Mouse (Mus musculus) midbrain, embryonic 14.5 days (tissue): Measurements from ENCODE around the gene D130043K22Rik. TPM values are rescaled to one million over a fixed set of nuclear protein-coding genes. Genes with fewer than 3 reads are reported as not detected.

Source experiments
- ATAC-seq: fragments of 200-750 bp; cut with Nextera tagmentation; 2 replicates; pipeline ENCODE4 v1.8.0; 2017; ENCODE audit warnings: moderate number of reproducible peaks, moderate library complexity; ENCODE audit not compliant: low FRiP score, low TSS enrichment
- DNase-seq: peaks from one replicate; pipeline ENCODE4 v3.0.0-alpha.2; 2015
- H3K27ac ChIP-seq: fragments of 300-500 bp; sonication (generic); replicated peaks from 2 replicates; pipeline ENCODE4 v1.5.1; 2014; ENCODE audit warnings: mild to moderate bottlenecking, low read depth, low read length, moderate library complexity
- H3K27me3 ChIP-seq: fragments of 300-500 bp; sonication (generic); 2 replicates; pipeline ENCODE4 v1.6.1; 2014; ENCODE audit warnings: low read length, control low read depth, mixed read lengths; ENCODE audit not compliant: control insufficient read depth, insufficient read depth
- H3K36me3 ChIP-seq: fragments of 300-500 bp; sonication (generic); 2 replicates; pipeline ENCODE4 v1.6.1; 2014; ENCODE audit warnings: low read length, control low read depth; ENCODE audit not compliant: control insufficient read depth, insufficient read depth
- H3K4me1 ChIP-seq: fragments of 300-500 bp; sonication (generic); 2 replicates; pipeline ENCODE4 v1.6.1; 2014; ENCODE audit warnings: mild to moderate bottlenecking, antibody characterized with exemption, low read length, control low read depth; ENCODE audit not compliant: control insufficient read depth, insufficient read depth
- H3K4me2 ChIP-seq: fragments of 300-500 bp; sonication (generic); 2 replicates; pipeline ENCODE4 v1.6.1; 2014; ENCODE audit warnings: mild to moderate bottlenecking, low read length, moderate library complexity
- H3K4me3 ChIP-seq: fragments of 300-500 bp; sonication (generic); replicated peaks from 2 replicates; pipeline ENCODE4 v1.5.1; 2014; ENCODE audit warnings: low read depth, low read length
- H3K9ac ChIP-seq: fragments of 300-500 bp; sonication (generic); replicated peaks from 2 replicates; pipeline ENCODE4 v1.6.1; 2014; ENCODE audit warnings: mild to moderate bottlenecking, low read length, moderate library complexity
- H3K9me3 ChIP-seq: fragments of 300-500 bp; sonication (generic); 2 replicates; pipeline ENCODE4 v1.6.1; 2016; ENCODE audit warnings: low read length, control low read depth, mixed read lengths; ENCODE audit not compliant: control insufficient read depth
- WGBS: fragments of 180-500 bp; shearing (Covaris S2); extraction: QIAGEN DNeasy Blood & Tissue Kit; methylation state at CpG from one replicate; pipeline ENCODE4 v1.1.7; 2014; 5-methylcytosine and 5-hydroxymethylcytosine counted together
- polyA plus RNA-seq: library from polyadenylated mRNA; unstranded; fragments of >200 nt; fragmentation: Nextera tagmentation; extraction: Ambion mirVana; gene quantifications from 2 replicates; pipeline ENCODE4 v1.2.1, GENCODE M21; 2014

Gene D130043K22Rik
- polyA plus RNA-seq, 1 experiment from 2014 or later: 4.2 TPM

DNA sequence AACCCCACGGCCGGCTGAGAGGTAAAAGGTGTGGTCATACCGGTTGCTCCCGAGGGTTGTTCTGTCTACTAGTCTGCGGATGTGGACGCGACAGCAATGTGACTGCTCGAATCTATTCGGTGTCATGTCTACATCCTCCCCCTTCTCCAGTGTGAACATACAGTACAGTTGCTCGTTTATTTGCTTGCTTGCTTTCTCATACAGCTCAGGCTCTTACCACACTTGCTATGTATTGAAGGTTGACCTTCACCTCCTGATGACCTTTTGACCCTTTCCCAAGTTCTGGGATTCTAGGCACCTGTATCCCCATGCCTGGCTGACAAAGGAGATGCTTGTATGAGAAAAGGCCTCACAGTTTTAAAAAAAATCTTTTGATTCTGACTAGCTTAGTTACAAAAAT, 22.9 kb downstream of the D130043K22Rik start:
- Histone ChIP-seq H3K4me2 (no peak overlapping the region), H3K36me3 (no peaks in the 10 kb centered on the region), H3K27ac (no peak overlapping the region), H3K4me3 (no peak overlapping the region), H3K9ac (no peak overlapping the region), H3K27me3 (no peaks in the 10 kb centered on the region), H3K9me3 (no peaks in the 10 kb centered on the region), H3K4me1 (no peaks in the 10 kb centered on the region)
- 94% methylated on average over 10 of the region's 10 CpGs for WGBS
- ATAC-seq: no peak
- no peak for DNase-seq

DNA sequence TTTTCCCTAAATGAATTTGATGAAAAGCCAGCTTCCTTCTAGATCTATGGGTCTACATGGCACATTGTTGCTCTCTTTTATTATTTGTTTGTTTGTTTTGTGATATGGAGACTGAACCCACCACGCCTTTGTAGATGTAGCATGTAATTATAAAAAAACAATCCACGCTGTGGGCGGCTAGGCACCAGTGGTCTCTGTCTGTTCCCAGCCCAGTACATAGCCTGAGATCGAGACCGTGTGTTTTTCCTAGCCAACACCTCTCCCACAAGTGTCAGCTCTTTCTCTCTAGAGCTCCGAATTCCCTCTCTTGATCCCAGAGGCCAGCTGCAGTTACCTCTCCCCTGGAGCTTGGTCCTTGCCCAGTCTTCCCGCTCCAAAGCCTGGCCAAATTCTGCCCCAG, 23.3 kb downstream of the D130043K22Rik start:
- Histone ChIP-seq H3K4me2 (no peak overlapping the region), H3K9me3 (no peaks in the 10 kb centered on the region), H3K4me1 (no peaks in the 10 kb centered on the region), H3K4me3 (no peak overlapping the region), H3K27me3 (no peaks in the 10 kb centered on the region), H3K27ac (no peak overlapping the region), H3K36me3 (no peaks in the 10 kb centered on the region), H3K9ac (no peak overlapping the region)
- WGBS: 89% methylated on average over 7 of the region's 7 CpGs
- DNase-seq (no peak), ATAC-seq (no peak)

DNA sequence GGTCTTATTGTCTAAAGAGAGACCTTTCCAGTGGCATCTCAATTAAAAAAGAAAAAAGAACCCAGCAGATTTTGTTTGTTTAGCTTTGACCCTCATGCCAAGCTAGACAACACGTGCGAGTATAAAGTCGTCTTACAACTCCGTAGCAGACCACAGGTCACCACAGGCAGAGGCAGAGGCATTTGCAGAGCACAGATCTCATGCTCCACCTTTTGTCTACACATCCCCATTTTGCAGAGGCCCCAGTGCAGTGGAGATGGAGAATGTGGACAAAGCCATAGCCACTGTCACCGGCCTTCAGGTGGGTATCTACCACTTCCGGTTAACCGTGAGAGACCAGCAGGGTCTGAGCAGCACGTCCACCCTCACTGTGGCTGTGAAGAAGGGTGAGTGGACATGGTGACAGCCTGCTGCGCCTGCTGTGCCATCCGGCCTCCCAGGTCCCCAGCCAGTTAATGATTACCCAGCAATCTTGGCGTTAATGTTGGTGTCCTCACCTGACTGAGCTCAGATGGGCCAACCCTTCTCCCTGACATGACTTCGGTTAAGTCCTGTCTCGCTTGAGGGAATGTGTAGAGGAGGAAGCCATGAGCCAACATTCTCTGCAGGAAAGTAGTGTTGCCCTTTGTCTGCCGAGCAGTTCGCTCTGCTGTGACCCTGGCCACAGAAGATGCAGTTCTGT, 34.6 kb downstream of the D130043K22Rik start:
- H3K4me3 ChIP-seq: no peak overlapping the region
- no peaks in the 10 kb centered on the region for H3K4me1 ChIP-seq
- no peak overlapping the region for H3K27ac ChIP-seq
- H3K36me3 ChIP-seq: no peaks in the 10 kb centered on the region
- ATAC-seq: no peak
- WGBS: 89% methylated on average over 15 of the region's 15 CpGs
- H3K4me2 ChIP-seq: no peak overlapping the region
- 0 out of 2 replicates have a peak, but pooled peaks cover 2% of the 10 kb centered on the region for H3K9me3 ChIP-seq
- DNase-seq: no peak
- H3K9ac ChIP-seq: no peak overlapping the region
- no peaks in the 10 kb centered on the region for H3K27me3 ChIP-seq

DNA sequence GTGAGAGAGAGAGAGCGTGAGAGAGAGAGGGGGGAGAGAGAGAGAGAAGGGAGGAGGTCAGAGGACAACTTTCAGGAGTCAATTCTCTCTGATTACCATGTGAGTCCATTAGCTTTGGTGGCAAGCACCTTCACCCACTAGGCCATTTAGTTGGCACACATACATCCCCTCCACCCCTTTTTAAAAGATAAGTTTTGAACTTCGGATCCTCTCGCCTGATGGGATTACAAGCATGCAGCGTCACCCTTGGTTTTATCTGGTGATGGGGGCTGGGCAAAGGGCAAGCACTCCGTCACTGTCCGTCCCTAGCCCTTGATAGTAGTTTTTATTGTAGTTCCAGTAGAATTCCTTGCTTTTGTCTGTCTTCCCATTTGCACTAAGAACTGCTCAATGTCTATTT, 35.3 kb downstream of the D130043K22Rik start:
- 0 out of 2 replicates have a peak, but pooled peaks cover 2% of the 10 kb centered on the region for H3K9me3 ChIP-seq
- no peak overlapping the region for H3K4me3 ChIP-seq
- no peaks in the 10 kb centered on the region for H3K4me1 ChIP-seq
- H3K27me3 ChIP-seq: no peaks in the 10 kb centered on the region
- DNase-seq (no peak), ATAC-seq (no peak)
- H3K36me3 ChIP-seq: no peaks in the 10 kb centered on the region
- no peak overlapping the region for H3K27ac ChIP-seq
- 87% methylated on average over 6 of the region's 6 CpGs for WGBS
- H3K4me2 ChIP-seq: no peak overlapping the region
- H3K9ac ChIP-seq: no peak overlapping the region

DNA sequence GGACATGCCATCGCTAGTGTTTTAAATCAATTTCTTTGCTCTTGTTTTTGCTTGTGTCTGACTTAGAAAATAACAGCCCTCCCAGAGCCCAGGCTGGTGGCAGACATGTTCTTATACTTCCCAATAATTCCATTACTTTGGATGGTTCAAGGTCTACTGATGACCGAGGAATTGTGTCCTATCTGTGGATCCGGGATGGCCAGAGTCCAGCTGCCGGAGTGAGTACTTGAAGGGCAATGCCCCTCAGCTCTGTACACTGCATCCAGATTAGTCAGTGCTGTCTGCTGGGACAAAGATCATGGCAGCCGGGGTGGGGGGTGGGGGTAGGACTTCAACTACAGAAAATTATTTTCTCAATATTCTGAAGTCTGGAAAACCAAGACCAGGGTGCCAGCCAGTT, 35.8 kb downstream of the D130043K22Rik start:
- H3K27me3 ChIP-seq: no peaks in the 10 kb centered on the region
- H3K4me2 ChIP-seq: no peak overlapping the region
- ATAC-seq (no peak), DNase-seq (no peak)
- 93% methylated on average over 5 of the region's 5 CpGs for WGBS
- peaks cover 3% of the 10 kb centered on the region; the same call in 1 of the 2 replicates for H3K36me3 ChIP-seq
- H3K9ac ChIP-seq: no peak overlapping the region
- no peak overlapping the region for H3K4me3 ChIP-seq
- 0 out of 2 replicates have a peak, but pooled peaks cover 2% of the 10 kb centered on the region for H3K9me3 ChIP-seq
- H3K27ac ChIP-seq: no peak overlapping the region
- H3K4me1 ChIP-seq: no peaks in the 10 kb centered on the region

DNA sequence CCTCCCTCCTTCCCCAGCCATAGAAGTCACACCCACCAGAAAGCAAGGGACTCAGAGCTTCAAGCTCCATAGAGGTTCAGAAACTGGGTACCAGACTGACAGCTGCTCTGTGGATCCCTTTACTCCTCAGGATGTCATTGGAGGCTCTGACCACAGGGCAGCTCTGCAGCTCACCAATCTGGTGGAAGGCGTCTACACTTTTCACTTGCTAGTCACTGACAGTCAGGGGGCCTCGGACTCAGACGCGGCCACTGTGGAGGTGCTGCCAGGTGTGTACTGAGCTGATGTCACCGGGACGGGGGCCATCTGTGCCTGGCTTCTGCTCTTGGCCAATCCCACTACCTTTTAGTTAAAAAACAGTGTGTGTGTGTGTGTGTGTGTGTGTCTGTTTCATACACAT, 37.5 kb downstream of the D130043K22Rik start:
- peaks cover 5% of the 10 kb centered on the region; the same call in 1 of the 2 replicates for H3K36me3 ChIP-seq
- H3K27ac ChIP-seq: no peak overlapping the region
- H3K4me3 ChIP-seq: no peak overlapping the region
- ATAC-seq (no peak), DNase-seq (no peak)
- 94% methylated on average over 6 of the region's 6 CpGs for WGBS
- H3K9ac ChIP-seq: no peak overlapping the region
- no peak overlapping the region for H3K4me2 ChIP-seq
- H3K4me1 ChIP-seq: no peaks in the 10 kb centered on the region
- no peaks in the 10 kb centered on the region for H3K27me3 ChIP-seq
- H3K9me3 ChIP-seq: 0 out of 2 replicates have a peak, but pooled peaks cover 2% of the 10 kb centered on the region

DNA sequence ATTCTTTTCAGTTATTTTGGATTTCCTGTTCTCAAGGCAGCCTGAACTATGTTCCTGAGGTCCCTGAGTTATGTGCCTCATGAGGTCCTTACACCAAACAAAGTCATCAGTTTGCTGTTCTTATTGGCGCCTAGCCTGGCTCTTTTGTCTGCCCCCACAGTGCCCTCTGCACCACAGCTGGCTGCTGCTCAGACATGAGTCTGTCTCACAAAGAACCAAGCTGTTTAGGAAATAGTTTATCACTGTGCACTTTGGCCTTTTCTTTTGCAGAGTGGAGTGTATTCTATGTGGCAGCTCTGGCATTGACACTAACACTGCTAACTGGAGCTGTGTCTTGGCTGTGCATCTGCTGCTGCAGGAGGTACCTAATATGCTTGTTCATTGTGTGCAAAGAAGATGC, 44.6 kb downstream of the D130043K22Rik start:
- Histone ChIP-seq H3K36me3 (peaks cover 5% of the 10 kb centered on the region; the same call in 1 of the 2 replicates), H3K4me1 (no peaks in the 10 kb centered on the region), H3K27me3 (no peaks in the 10 kb centered on the region), H3K27ac (no peak overlapping the region), H3K9me3 (no peaks in the 10 kb centered on the region), H3K4me2 (no peak overlapping the region), H3K9ac (no peak overlapping the region), H3K4me3 (no peak overlapping the region)
- DNase-seq (no peak), ATAC-seq (no peak)
- whole genome bisulfite sequencing: 62% methylated on average over 1 of the region's 1 CpGs

DNA sequence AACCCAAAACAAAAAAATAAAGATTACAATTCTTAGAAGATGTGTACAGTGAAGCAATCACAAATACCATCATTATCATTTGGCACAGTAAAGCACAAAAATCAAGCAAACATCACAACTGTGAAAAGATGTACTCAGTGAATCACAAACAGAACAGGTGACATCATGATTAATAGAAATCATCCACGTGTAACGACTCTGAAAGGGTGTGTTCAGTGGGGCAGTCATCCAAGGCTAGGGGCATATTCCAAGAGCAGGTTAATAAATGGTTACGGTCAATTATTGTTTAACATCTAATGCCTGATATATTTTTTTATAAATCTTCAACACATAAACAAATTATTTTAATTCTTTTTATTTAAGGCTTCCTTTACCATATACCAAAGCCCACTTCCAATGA, 47.6 kb downstream of the D130043K22Rik start:
- H3K4me1 ChIP-seq: no peaks in the 10 kb centered on the region
- no peaks in the 10 kb centered on the region for H3K36me3 ChIP-seq
- no peaks in the 10 kb centered on the region for H3K9me3 ChIP-seq
- ATAC-seq (no peak), DNase-seq (no peak)
- H3K27me3 ChIP-seq: no peaks in the 10 kb centered on the region
- H3K4me2 ChIP-seq: no peak overlapping the region
- H3K27ac ChIP-seq: no peak overlapping the region
- H3K4me3 ChIP-seq: no peak overlapping the region
- 90% methylated on average over 3 of the region's 3 CpGs for WGBS
- no peak overlapping the region for H3K9ac ChIP-seq

DNA sequence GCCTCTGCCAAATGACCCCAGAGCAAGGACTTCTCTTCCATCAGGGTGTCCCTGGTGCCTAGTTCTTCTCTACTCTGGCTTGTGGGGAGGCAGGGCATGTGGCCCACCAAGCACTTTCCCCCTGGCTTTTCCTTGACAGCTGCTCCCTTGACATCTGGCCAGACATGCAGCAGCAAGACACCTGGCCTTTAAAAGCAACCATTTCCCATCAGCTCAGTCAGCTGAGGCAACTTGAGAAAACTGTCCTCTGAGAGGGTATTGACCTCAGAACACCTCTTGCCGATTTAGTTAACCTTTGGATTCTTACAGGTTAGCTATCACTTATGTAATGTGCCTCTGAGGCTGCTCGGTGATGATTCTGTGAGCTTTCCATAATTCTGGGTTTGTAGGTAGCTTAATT, 48.9 kb downstream of the D130043K22Rik start:
- ATAC-seq (no peak), DNase-seq (no peak)
- Histone ChIP-seq H3K36me3 (no peaks in the 10 kb centered on the region), H3K4me1 (no peaks in the 10 kb centered on the region), H3K9me3 (no peaks in the 10 kb centered on the region), H3K4me3 (no peak overlapping the region), H3K27ac (no peak overlapping the region), H3K27me3 (no peaks in the 10 kb centered on the region), H3K4me2 (no peak overlapping the region), H3K9ac (no peak overlapping the region)
- 84% methylated on average over 2 of the region's 2 CpGs for WGBS
